Mouse (Mus musculus) ES-E14 (cell line): ENCODE data around the gene 0610030E20Rik. TPM values are rescaled to one million over a fixed set of nuclear protein-coding genes. Genes with fewer than 3 reads are reported as not detected.

Experiments used
- DNase-seq: peaks from one replicate; pipeline ENCODE4 v3.0.0-alpha.2; 2013; ENCODE audit warnings: low read depth, low spot score
- H3K27ac ChIP-seq: 2 replicates; pipeline ENCODE4 v1.5.1; 2012; ENCODE audit warnings: low read depth, mild to moderate bottlenecking, low read length, moderate library complexity, mixed read lengths; ENCODE audit not compliant: poor library complexity, insufficient read depth, severe bottlenecking
- H3K36me3 ChIP-seq: 2 replicates; pipeline ENCODE4 v1.6.1; 2012; ENCODE audit warnings: mild to moderate bottlenecking, low read length, moderate library complexity, mixed read lengths; ENCODE audit not compliant: control insufficient read depth, poor library complexity, insufficient read depth, severe bottlenecking
- H3K4me1 ChIP-seq, 2 experiments: fragments of 150-350 bp in 1 of 2; sonication (generic) in 1 of 2; 2 replicates each; pipeline ENCODE4 v1.6.1; 2012; ENCODE audit warnings: low read length in 2 of 2, mild to moderate bottlenecking in 1 of 2, mixed read lengths in 1 of 2; ENCODE audit not compliant: control insufficient read depth in 2 of 2, insufficient read depth in 2 of 2, poor library complexity in 1 of 2
- H3K4me3 ChIP-seq, 2 experiments: fragments of 150-350 bp in 1 of 2; sonication (generic) in 1 of 2; 2 replicates each; pipeline ENCODE4 v1.5.1; 2012; ENCODE audit warnings: low read length in 2 of 2, low read depth in 1 of 2, mild to moderate bottlenecking in 1 of 2, mixed read lengths in 1 of 2; ENCODE audit not compliant: insufficient read depth in 1 of 2, poor library complexity in 1 of 2, severe bottlenecking in 1 of 2
- H3K9ac ChIP-seq: 2 replicates; pipeline ENCODE4 v1.6.1; 2012; ENCODE audit warnings: low read depth, mild to moderate bottlenecking, low read length, mixed read lengths; ENCODE audit not compliant: poor library complexity, insufficient read depth, severe bottlenecking
- H3K9me3 ChIP-seq: fragments of 150-350 bp; sonication (generic); 2 replicates; pipeline ENCODE4 v1.6.1; 2012; ENCODE audit warnings: low read depth, mild to moderate bottlenecking, low read length; ENCODE audit not compliant: control insufficient read depth, insufficient read depth
- CHD2 ChIP-seq: IDR thresholded peaks from 2 replicates; pipeline ENCODE4 v1.6.1; 2014; ENCODE audit warnings: mild to moderate bottlenecking, low read depth, low read length, inconsistent platforms
- HCFC1 ChIP-seq: IDR thresholded peaks from 2 replicates; pipeline ENCODE4 v1.6.1; 2012; ENCODE audit warnings: low read length, inconsistent platforms, borderline replicate concordance; ENCODE audit not compliant: insufficient read depth
- MAFK ChIP-seq: IDR thresholded peaks from 2 replicates; pipeline ENCODE4 v1.6.1; 2014; ENCODE audit warnings: mild to moderate bottlenecking, low read depth, low read length, inconsistent platforms; ENCODE audit not compliant: insufficient read depth
- ZC3H11A ChIP-seq: IDR thresholded peaks from 2 replicates; pipeline ENCODE4 v1.6.1; 2012; ENCODE audit warnings: low read depth, mild to moderate bottlenecking, inconsistent platforms, low read length, borderline replicate concordance
- ZNF384 ChIP-seq: IDR thresholded peaks from 2 replicates; pipeline ENCODE4 v1.6.1; 2012; ENCODE audit warnings: low read depth, low read length, inconsistent platforms
- in situ Hi-C, 2 experiments: fragments of 600-800 bp; cut with MboI; formaldehyde crosslinking; loops; one replicate each; pipeline ENCODE4 v1.15.1; 2025; ENCODE audit warnings: low sequenced_read_pairs in 2 of 2, inconsistent platforms in 1 of 2; ENCODE audit not compliant: unreplicated experiment in 2 of 2
- total RNA-seq: library from RNA; depleted of rRNA; stranded (reverse); fragments of 300-350 nt; gene quantifications from 2 replicates; pipeline ENCODE4 v1.2.3, GENCODE M21; 2012

Gene 0610030E20Rik
- total RNA-seq, 1 experiment = 7.7 TPM

DNA sequence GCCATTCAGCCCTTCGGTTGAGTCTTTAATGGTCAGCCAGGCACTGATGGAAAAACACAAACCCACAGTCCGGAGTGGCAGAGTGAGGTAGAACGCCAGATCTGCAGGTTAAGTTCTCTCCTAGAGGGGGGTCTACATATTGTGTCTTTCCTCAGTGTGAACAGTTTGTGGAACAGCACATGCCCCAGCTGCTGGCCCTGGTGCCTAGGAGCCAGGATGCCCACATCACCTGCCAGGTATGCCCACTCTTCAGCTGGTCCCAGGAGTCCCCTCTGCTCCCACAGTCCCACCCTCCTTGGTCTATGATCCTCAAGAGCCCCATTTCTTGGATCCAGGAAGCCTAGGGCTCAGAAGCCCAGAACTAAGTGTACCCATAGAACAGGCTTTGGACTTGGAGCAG lies 34.9 kb upstream of the 0610030E20Rik start:
- H3K27ac ChIP-seq = no peak overlapping the region
- no peak overlapping the region for H3K9ac ChIP-seq

DNA sequence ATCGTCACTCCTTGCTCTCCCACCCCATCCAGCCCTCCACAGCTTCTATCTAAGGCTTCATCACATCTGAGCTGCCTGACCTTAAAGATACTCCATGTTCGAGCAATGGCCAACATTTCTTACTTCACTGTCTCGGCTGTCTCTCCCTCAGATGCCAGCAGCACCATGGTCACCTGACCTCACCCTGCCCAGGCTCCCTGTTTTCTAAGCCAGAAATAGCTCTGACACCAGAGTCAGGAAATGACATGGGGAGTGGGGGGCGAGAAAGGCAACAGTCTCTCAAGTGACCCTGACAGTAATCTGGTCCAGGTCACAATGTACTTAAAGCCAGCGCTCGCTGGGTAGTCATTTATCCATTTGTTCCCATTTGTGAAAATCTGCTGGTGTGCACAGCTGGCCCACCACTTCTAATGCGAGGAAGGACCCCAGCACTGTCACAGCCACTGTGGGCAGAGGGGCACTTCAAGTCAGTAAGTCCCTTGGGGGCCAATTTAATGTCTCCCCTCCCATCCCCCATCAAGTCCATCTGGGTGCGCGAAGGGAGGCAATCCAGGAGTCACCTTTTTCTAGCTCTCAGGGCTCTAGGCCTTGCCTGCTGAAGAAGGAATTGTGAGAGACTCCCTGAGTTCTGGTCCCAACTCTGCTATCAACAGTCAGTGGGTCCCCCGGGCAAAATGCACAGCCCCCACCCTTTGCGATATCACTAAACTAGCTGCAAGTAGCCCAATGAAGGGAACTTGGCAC lies 33.8 kb upstream of the 0610030E20Rik start:
- Histone ChIP-seq H3K36me3 (peaks cover 7% of the 10 kb centered on the region), H3K27ac (no peak overlapping the region), H3K9me3 (no peaks in the 10 kb centered on the region), H3K9ac (no peak overlapping the region), H3K4me1 (no peaks in the 10 kb centered on the region), H3K4me3 (no peak overlapping the region)
- in situ Hi-C loops = no loop called here
- TF ChIP-seq MAFK = no peak
- no peak for TF ChIP-seq CHD2
- TF ChIP-seq ZNF384 = no peak
- TF ChIP-seq ZC3H11A = no peak
- TF ChIP-seq HCFC1 = no peak
- no peak for DNase-seq

More for the DNA sequence above, 34.9 kb upstream of the 0610030E20Rik start:
- H3K36me3 ChIP-seq = peaks cover under 1% of the 10 kb centered on the region
- no peak overlapping the region for H3K4me3 ChIP-seq
- TF ChIP-seq CHD2 = no peak
- TF ChIP-seq HCFC1 = no peak
- TF ChIP-seq MAFK = no peak
- TF ChIP-seq ZC3H11A = no peak
- TF ChIP-seq ZNF384 = no peak
- no peak for DNase-seq
- in situ Hi-C loops = no loop called here
- no peaks in the 10 kb centered on the region for H3K9me3 ChIP-seq
- H3K4me1 ChIP-seq = no peaks in the 10 kb centered on the region

DNA sequence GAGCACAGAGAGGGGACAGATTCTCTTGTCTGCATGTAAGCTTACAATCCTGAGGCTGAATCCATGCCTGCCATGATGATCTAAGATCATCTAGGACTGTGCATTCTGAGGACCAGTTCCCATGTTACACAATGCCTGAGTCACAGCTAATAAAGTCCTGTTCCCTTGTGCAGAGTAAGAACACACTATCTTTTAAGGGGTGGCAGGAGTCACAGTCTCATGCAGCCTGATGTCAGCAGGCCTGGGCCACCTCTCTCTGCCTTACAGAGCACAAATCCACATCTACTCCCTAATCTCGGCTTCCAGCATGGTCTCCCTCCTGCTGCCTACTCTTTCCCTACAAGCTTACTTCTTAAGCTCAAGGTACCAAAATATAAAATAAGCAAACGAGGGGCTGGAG lies 31.7 kb upstream of the 0610030E20Rik start:
- H3K4me3 ChIP-seq = no peak overlapping the region
- H3K9ac ChIP-seq = no peak overlapping the region
- TF ChIP-seq MAFK (no peak), CHD2 (no peak), ZNF384 (no peak), ZC3H11A (no peak), HCFC1 (no peak)
- H3K4me1 ChIP-seq = no peaks in the 10 kb centered on the region
- DNase-seq = no peak
- H3K36me3 ChIP-seq = peaks cover 13% of the 10 kb centered on the region
- in situ Hi-C loops = no loop called here
- H3K9me3 ChIP-seq = no peaks in the 10 kb centered on the region
- H3K27ac ChIP-seq = no peak overlapping the region

DNA sequence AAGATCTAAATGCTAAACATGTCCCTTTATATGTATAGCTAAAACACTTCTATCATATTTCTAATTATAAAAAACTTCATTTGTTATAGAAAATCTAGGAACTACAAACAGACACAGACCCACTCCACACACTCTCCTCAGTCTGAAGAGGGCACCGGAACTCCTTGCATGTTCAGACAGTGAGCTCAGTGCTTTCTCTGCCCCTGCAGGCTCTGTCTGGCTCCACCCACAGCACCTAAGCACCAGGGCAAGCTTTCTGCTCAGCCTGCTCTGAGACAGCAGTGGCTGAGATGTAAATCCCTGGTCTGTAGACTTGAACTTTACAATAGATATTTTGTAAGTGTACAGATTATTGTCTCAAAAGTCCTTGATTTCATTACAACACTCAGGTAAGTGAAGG lies 31.1 kb upstream of the 0610030E20Rik start:
- peaks cover 18% of the 10 kb centered on the region for H3K36me3 ChIP-seq
- in situ Hi-C loops = no loop called here

More for the DNA sequence above, 31.1 kb upstream of the 0610030E20Rik start:
- DNase-seq = no peak
- Histone ChIP-seq H3K4me1 (no peaks in the 10 kb centered on the region), H3K4me3 (no peak overlapping the region), H3K9me3 (no peaks in the 10 kb centered on the region), H3K9ac (no peak overlapping the region), H3K27ac (no peak overlapping the region)
- no peak for TF ChIP-seq CHD2
- no peak for TF ChIP-seq ZNF384
- TF ChIP-seq MAFK = no peak
- no peak for TF ChIP-seq HCFC1
- TF ChIP-seq ZC3H11A = no peak
